Mouse (Mus musculus) gastrocnemius, postnatal 36 days (tissue): ENCODE measurements around the gene Car8. TPM values are rescaled to one million over a fixed set of nuclear protein-coding genes. Genes with fewer than 3 reads are reported as not detected.

Source experiments
- microRNA-seq, 2 experiments: library from miRNA; unstranded; fragments of <30 nt; microRNA quantifications; one replicate each; pipeline ENCODE4 v1.2.0; 2021
- total RNA-seq, 2 experiments: library from RNA; stranded (reverse); gene quantifications; 2 replicates each; pipeline ENCODE4 v1.2.3; 2021

The Car8 gene
- total RNA-seq, 2 experiments from 2014 or later: 1.4 to 2.7 TPM

Small RNA genes lying within 50 kb of the gene (microRNA-seq; reads per million reads assigned to microRNA genes)
- gene Gm25355: 0 reads per million in 2 experiments
